Mouse (Mus musculus) heart, embryonic 11.5 days (tissue): Measurements from ENCODE around the gene Zfp628. TPM values are rescaled to one million over a fixed set of nuclear protein-coding genes. Genes with fewer than 3 reads are reported as not detected.

Source experiments
- ATAC-seq: fragments of 200-750 bp; cut with Nextera tagmentation; replicated peaks from 2 replicates; pipeline ENCODE4 v1.8.0; 2017; ENCODE audit warnings: moderate library complexity; ENCODE audit not compliant: insufficient number of reproducible peaks, low FRiP score, low TSS enrichment
- H3K27ac ChIP-seq: fragments of 300-500 bp; sonication (generic); 2 replicates; pipeline ENCODE4 v1.5.1; 2014; ENCODE audit warnings: mild to moderate bottlenecking, low read depth, low read length
- H3K27me3 ChIP-seq: fragments of 300-500 bp; sonication (generic); 2 replicates; pipeline ENCODE4 v1.6.1; 2014; ENCODE audit warnings: mild to moderate bottlenecking, low read length, mixed read lengths; ENCODE audit not compliant: control insufficient read depth, insufficient read depth
- H3K36me3 ChIP-seq: fragments of 300-500 bp; sonication (generic); 2 replicates; pipeline ENCODE4 v1.6.1; 2014; ENCODE audit warnings: mild to moderate bottlenecking, low read length, moderate library complexity, mixed read lengths; ENCODE audit not compliant: control insufficient read depth, insufficient read depth
- H3K4me1 ChIP-seq: fragments of 300-500 bp; sonication (generic); 2 replicates; pipeline ENCODE4 v1.6.1; 2014; ENCODE audit warnings: low read length; ENCODE audit not compliant: control insufficient read depth, insufficient read depth
- H3K4me2 ChIP-seq: fragments of 300-500 bp; sonication (generic); 2 replicates; pipeline ENCODE4 v1.6.1; 2014; ENCODE audit warnings: mild to moderate bottlenecking, moderate library complexity
- H3K4me3 ChIP-seq: fragments of 300-500 bp; sonication (generic); 2 replicates; pipeline ENCODE4 v1.5.1; 2014; ENCODE audit warnings: low read depth, low read length
- H3K9ac ChIP-seq: fragments of 300-500 bp; sonication (generic); 2 replicates; pipeline ENCODE4 v1.6.1; 2014; ENCODE audit warnings: mild to moderate bottlenecking, low read depth, low read length, moderate library complexity
- H3K9me3 ChIP-seq: fragments of 300-500 bp; sonication (generic); replicated peaks from 2 replicates; pipeline ENCODE4 v1.6.1; 2016; ENCODE audit warnings: low read length; ENCODE audit not compliant: control insufficient read depth
- WGBS: fragments of 180-500 bp; shearing (Covaris S2); extraction: QIAGEN DNeasy Blood & Tissue Kit; methylation state at CpG from one replicate; pipeline ENCODE4 v1.1.7; 2014; ENCODE audit not compliant: insufficient replicate concordance; 5-methylcytosine and 5-hydroxymethylcytosine counted together
- polyA plus RNA-seq: library from polyadenylated mRNA; unstranded; fragments of >200 nt; fragmentation: Nextera tagmentation; extraction: Ambion mirVana; gene quantifications from 2 replicates; pipeline ENCODE4 v1.2.1, GENCODE M21; 2014

The Zfp628 gene
- polyA plus RNA-seq, 1 experiment from 2014 or later: 2.8 TPM

DNA sequence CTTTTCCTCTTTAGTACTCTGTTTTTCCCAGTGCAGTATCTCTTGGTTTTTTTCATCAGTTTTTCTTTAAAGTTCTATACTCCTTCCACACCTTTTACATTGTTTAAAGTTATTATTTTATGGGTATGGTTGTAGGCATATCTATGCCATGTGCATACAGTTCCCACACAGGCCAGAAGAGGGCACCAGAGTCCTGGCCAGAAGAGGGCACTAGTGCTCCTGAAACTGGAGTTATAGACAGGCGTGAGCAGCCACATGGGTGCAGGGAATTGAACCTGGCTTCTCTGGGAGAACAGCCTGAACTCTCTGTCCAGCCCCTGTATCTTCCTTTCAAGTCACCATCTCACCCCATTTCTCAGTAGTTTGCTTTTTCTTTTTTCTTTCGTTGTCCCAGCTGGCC, 23.4 kb downstream of the Zfp628 start:
- no peak for ATAC-seq
- no peak overlapping the region for H3K4me3 ChIP-seq
- no peak overlapping the region for H3K9ac ChIP-seq
- H3K4me1 ChIP-seq: no peaks in the 10 kb centered on the region
- no peak overlapping the region for H3K27ac ChIP-seq
- no peak overlapping the region for H3K4me2 ChIP-seq
- 29% methylated on average over 2 of the region's 2 CpGs for WGBS
- no peaks in the 10 kb centered on the region for H3K36me3 ChIP-seq
- H3K27me3 ChIP-seq: no peaks in the 10 kb centered on the region
- no peaks in the 10 kb centered on the region for H3K9me3 ChIP-seq

DNA sequence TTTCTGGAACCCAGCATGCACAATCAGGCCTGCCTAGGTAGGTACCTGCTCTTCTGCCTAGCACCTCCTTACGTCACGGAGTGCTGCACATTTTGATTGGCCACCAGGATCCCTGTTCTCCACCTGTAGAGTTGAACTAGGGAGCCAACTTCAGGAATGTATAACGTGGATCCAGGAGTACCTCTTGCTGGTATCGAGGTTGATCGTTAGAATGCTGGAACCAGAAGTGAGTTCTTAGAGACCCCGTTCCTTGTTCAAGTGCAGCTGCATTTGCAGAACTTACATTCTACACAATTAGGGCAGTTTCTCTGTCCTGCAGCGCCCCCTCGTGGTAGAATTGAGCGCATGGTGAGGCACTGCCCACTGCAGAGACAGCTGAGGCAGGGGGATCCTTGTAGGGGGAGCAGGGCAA, 25.1 kb downstream of the Zfp628 start:
- 12% methylated on average over 9 of the region's 9 CpGs for WGBS
- no peak overlapping the region for H3K4me3 ChIP-seq
- H3K4me2 ChIP-seq: no peak overlapping the region
- ATAC-seq: no peak
- H3K9me3 ChIP-seq: no peaks in the 10 kb centered on the region
- H3K36me3 ChIP-seq: no peaks in the 10 kb centered on the region
- H3K9ac ChIP-seq: no peak overlapping the region
- H3K27me3 ChIP-seq: no peaks in the 10 kb centered on the region
- no peak overlapping the region for H3K27ac ChIP-seq
- no peaks in the 10 kb centered on the region for H3K4me1 ChIP-seq

DNA sequence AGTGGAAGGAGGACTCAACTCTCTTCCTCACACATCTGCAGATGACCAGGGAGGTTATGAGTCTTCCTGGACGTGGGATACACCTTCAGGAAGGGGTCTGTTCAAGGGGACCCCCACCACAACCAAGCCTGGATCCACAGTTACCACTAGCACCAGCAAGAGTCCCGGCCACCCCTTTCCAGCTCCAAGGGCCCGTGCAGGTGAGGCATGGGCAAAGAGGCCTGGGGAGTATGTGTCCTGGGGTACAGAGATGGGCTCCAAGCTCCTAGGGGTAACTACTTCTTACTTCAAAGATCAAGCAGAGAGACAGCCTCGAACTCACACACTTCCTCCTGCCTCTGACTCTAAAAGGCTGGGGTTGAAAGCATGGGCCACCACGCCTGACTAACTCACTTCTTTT, 27.7 kb downstream of the Zfp628 start:
- no peak overlapping the region for H3K4me3 ChIP-seq
- no peak overlapping the region for H3K4me2 ChIP-seq
- H3K9ac ChIP-seq: no peak overlapping the region
- 44% methylated on average over 5 of the region's 5 CpGs for WGBS
- H3K4me1 ChIP-seq: no peaks in the 10 kb centered on the region
- no peak overlapping the region for H3K27ac ChIP-seq
- H3K9me3 ChIP-seq: no peaks in the 10 kb centered on the region
- no peaks in the 10 kb centered on the region for H3K36me3 ChIP-seq
- ATAC-seq: no peak
- no peaks in the 10 kb centered on the region for H3K27me3 ChIP-seq

DNA sequence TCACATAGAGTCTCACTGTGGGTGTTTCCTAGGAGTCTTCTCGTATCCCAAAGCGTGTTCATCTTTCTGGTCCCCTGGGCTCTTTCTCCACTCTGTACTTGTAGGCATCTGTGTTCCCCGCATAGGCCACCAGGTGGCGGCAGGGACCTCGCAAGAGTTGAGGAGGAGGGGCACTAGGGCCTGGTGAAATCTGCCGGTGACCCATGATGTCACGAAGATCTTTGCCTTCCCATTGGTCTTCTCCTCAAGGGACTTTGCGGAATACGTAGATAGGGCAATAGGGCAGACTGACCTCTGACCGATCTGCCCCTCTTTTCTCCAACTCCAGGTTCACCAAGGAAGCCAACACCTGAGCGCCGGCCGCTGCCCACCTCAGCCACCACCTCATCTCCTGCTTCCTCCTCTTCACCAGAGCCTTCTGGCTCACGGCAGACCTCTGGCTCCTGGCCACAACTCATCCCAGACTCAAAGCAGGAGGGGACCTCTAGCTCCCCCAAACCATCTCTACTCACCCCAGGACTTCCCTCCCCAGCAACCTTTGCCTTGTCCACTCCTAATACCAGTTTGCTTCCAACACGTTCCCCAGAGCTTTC, 28.3 kb downstream of the Zfp628 start:
- no peak overlapping the region for H3K27ac ChIP-seq
- WGBS: 21% methylated on average over 15 of the region's 15 CpGs
- 0 out of 2 replicates have a peak overlapping the region, but pooled peaks have one; percentile 22 for H3K9ac ChIP-seq

DNA sequence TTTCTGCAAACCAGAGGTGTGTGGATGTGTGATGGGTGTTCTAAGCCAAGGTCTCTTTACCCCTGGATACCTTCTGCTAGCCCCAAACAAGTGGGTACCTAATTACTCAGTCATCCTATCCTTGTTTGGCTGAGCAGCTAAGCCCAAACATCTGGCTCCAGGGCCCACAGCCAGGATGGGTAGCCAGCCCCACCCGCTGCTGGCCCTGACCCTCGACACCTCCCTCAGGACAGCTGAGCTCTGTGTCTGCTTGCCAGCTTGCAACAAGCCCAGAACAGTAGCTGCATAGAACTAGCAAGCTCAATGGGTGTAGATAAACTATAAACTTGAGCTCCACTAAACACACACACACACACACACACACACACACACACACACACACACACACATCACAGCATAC, 32.8 kb downstream of the Zfp628 start:
- no peak overlapping the region for H3K9ac ChIP-seq
- 0 out of 2 replicates have a peak, but pooled peaks cover 6% of the 10 kb centered on the region for H3K4me1 ChIP-seq
- no peaks in the 10 kb centered on the region for H3K36me3 ChIP-seq
- no peak overlapping the region for H3K4me2 ChIP-seq
- H3K4me3 ChIP-seq: no peak overlapping the region
- H3K27ac ChIP-seq: no peak overlapping the region
- no peaks in the 10 kb centered on the region for H3K9me3 ChIP-seq
- 36% methylated on average over 2 of the region's 2 CpGs for WGBS
- H3K27me3 ChIP-seq: no peaks in the 10 kb centered on the region
- no peak for ATAC-seq

More for the DNA sequence above, 28.3 kb downstream of the Zfp628 start:
- H3K4me3 ChIP-seq: peak overlapping the region; percentile 26
- no peaks in the 10 kb centered on the region for H3K4me1 ChIP-seq
- ATAC-seq: peak; percentile 67
- no peaks in the 10 kb centered on the region for H3K27me3 ChIP-seq
- H3K4me2 ChIP-seq: peak overlapping the region; percentile 62
- no peaks in the 10 kb centered on the region for H3K36me3 ChIP-seq
- H3K9me3 ChIP-seq: no peaks in the 10 kb centered on the region

DNA sequence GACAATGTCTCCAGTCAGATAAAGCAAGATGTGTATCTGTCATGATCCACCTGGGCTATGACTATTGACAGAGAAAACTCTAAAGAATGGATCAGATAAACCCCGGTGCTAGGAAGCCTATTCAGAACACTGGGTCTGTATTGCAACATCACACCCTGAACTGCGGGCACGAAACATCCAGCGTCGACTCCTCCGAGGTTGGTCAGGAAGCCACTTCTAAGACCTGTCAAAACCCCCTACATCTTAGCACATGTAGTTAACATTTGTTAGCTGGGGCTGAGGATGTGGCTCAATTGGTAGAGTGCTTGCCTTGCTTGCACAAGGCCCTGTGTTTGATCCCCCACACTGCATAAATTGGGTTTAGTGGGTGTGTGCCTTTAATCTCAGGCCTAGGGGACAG, 33.4 kb downstream of the Zfp628 start:
- H3K9ac ChIP-seq: no peak overlapping the region
- no peak overlapping the region for H3K4me3 ChIP-seq
- 46% methylated on average over 6 of the region's 6 CpGs for WGBS
- no peaks in the 10 kb centered on the region for H3K9me3 ChIP-seq
- H3K36me3 ChIP-seq: no peaks in the 10 kb centered on the region
- no peak overlapping the region for H3K4me2 ChIP-seq
- no peak overlapping the region for H3K27ac ChIP-seq
- H3K4me1 ChIP-seq: peaks cover 10% of the 10 kb centered on the region
- no peaks in the 10 kb centered on the region for H3K27me3 ChIP-seq
- no peak for ATAC-seq

DNA sequence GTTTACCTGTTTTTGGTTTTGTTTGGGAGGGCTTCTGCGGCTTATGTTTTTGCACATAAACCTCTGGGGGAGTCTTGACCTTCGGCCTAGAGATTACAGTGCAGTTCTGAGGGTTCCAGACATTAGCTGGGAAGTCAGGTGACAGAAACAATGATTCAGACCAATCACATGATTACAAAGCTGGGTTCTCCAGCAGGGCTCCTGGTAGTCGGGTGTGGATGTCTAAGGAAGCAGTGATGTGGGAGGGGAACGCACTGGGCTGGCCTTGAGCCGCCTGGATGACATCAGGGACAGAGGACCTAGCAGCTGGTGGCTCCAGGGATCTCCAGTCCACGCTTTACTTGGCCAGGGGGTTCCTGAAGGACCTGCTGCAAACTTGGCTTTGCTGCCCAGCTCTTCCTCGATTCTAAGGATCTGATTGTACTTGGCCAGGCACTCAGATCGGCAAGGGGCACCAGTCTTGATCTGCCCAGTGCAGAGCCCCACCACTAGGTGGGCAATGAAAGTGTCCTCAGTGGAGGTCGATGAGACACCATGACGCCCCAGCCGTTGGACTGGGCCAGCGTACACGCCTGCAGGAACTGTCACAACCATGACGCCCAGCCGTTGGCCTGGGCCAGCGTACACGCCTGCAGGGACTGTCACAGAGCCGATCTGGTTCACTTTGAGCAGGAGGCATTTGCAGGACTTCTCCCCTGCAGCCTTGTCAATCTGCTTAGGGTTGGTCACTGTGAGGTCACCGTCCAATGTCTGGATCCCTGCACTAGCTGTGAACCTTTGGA, 35.7 kb downstream of the Zfp628 start:
- Histone ChIP-seq H3K4me1 (peaks cover 17% of the 10 kb centered on the region), H3K9ac (no peak overlapping the region), H3K27ac (no peak overlapping the region), H3K36me3 (no peaks in the 10 kb centered on the region), H3K4me2 (no peak overlapping the region), H3K4me3 (no peak overlapping the region), H3K9me3 (no peaks in the 10 kb centered on the region), H3K27me3 (no peaks in the 10 kb centered on the region)
- WGBS: 75% methylated on average over 19 of the region's 19 CpGs
- no peak for ATAC-seq

DNA sequence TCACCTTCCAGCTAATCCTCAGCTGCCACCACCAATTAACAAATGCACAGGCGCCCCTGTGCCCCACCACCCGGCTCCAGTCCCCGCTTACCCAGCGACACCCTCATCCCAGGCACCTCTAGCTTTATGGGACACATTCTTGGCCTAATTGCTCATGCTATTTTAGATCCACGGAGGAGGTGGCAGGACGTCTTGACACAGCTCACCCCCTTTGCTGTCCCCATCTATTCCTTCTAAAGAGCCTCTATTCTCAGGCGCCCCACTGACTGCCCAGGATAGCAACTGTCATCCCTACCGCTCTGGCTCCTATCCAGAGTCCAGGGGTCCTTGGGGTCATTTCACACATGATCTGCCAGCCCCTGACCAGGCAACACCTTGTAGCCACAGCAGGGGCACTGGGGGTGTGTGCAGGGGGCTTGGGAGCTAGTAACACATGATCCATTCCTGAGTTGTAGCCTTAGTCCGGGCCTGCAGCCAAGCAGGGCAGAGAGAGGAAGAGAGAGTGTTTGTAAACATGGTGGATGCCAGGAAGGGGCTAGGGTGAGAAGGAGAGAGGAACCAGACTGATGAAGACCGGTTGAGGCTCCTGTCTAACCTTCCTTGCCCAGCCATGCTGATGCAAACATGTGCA, 38.9 kb downstream of the Zfp628 start:
- Histone ChIP-seq H3K9me3 (no peaks in the 10 kb centered on the region), H3K4me1 (peaks cover 17% of the 10 kb centered on the region), H3K9ac (0 out of 2 replicates have a peak overlapping the region, but pooled peaks have one; percentile 46), H3K27me3 (no peaks in the 10 kb centered on the region), H3K4me2 (no peak overlapping the region), H3K36me3 (no peaks in the 10 kb centered on the region), H3K4me3 (no peak overlapping the region), H3K27ac (peak overlapping the region; percentile 68)
- WGBS: 13% methylated on average over 10 of the region's 10 CpGs
- ATAC-seq: peak; percentile 49; the same call in 1 of the 2 replicates
